Comparison of ENCODE assay signal across 12 mouse cellular contexts in genomic region chr16:22348478-22349270, GRCm38 (mm10).
DNase-seq lines count a peak whose midpoint lies in the region; ATAC-seq and TF ChIP-seq lines count a peak whose summit lies in the region.
"Had no signal": no experiment of that assay in that cellular context is flagged by ENCODE, and none has a peak within 500 bp of the region (broad histone marks: within the 10 kb centered on the region; RNA-seq: fewer than 3 reads in every experiment).

No protein-coding gene starts in this region.

- H3K27me3 ChIP-seq in heart, embryonic 11.5 days (ENCODE audit: control insufficient read depth, insufficient read depth, low read length) = no peaks in the 10 kb centered on the region
- H3K27me3 ChIP-seq in lung, embryonic 15.5 days = no peaks in the 10 kb centered on the region
- H3K27me3 ChIP-seq: forebrain, embryonic 15.5 days had no signal

- no peak for ATAC-seq in heart, embryonic 11.5 days (replicated peaks; ENCODE audit: insufficient number of reproducible peaks, low FRiP score, low TSS enrichment)
- ATAC-seq in lung, embryonic 15.5 days (ENCODE audit: borderline replicate concordance, extremely low read depth, low FRiP score, low TSS enrichment) = no peak
- ATAC-seq in megakaryocyte-erythroid progenitor cell, adult 5-6 weeks (replicated peaks; ENCODE audit: low FRiP score, low TSS enrichment, poor library complexity, severe bottlenecking) = no peak
- ATAC-seq: CD4-positive, CD25-positive, alpha-beta regulatory T cell, adult 4 months; forebrain, embryonic 15.5 days had no signal

- H3K4me3 ChIP-seq in heart, embryonic 11.5 days (ENCODE audit: low read depth, low read length) = no peak overlapping the region
- no peak overlapping the region for H3K4me3 ChIP-seq in lung, embryonic 15.5 days
- H3K4me3 ChIP-seq in layer of hippocampus, adult 2 months = no peak overlapping the region
- H3K4me3 ChIP-seq: forebrain, embryonic 15.5 days had no signal

- no peak for TF ChIP-seq CTCF in layer of hippocampus, adult 2 months (conservative IDR thresholded peaks at IDR 0.05)

- H3K27ac ChIP-seq in heart, embryonic 11.5 days (ENCODE audit: low read depth, low read length) = no peak overlapping the region
- H3K27ac ChIP-seq in lung, embryonic 15.5 days = no peak overlapping the region
- peak overlapping the region; percentile 83 for H3K27ac ChIP-seq in layer of hippocampus, adult 2 months
- H3K27ac ChIP-seq: forebrain, embryonic 15.5 days had no signal

- no peaks in the 10 kb centered on the region for H3K4me1 ChIP-seq in heart, embryonic 11.5 days (ENCODE audit: control insufficient read depth, insufficient read depth, low read length)
- no peaks in the 10 kb centered on the region for H3K4me1 ChIP-seq in lung, embryonic 15.5 days
- H3K4me1 ChIP-seq: forebrain, embryonic 15.5 days had no signal

- peak overlapping the region; percentile 41 for H3K4me2 ChIP-seq in heart, embryonic 11.5 days
- peak overlapping the region; percentile 22; the same call in 1 of the 2 replicates for H3K4me2 ChIP-seq in lung, embryonic 15.5 days
- H3K4me2 ChIP-seq: forebrain, embryonic 15.5 days had no signal

- H3K9me3 ChIP-seq in heart, embryonic 11.5 days (replicated peaks; ENCODE audit: control insufficient read depth, low read length) = no peaks in the 10 kb centered on the region
- H3K9me3 ChIP-seq in lung, embryonic 15.5 days = no peaks in the 10 kb centered on the region
- H3K9me3 ChIP-seq: forebrain, embryonic 15.5 days had no signal

- H3K36me3 ChIP-seq in heart, embryonic 11.5 days (ENCODE audit: control insufficient read depth, insufficient read depth, low read length) = no peaks in the 10 kb centered on the region
- H3K36me3 ChIP-seq in lung, embryonic 15.5 days = no peaks in the 10 kb centered on the region
- H3K36me3 ChIP-seq: forebrain, embryonic 15.5 days had no signal

- no peak overlapping the region for H3K9ac ChIP-seq in heart, embryonic 11.5 days (ENCODE audit: low read depth, low read length)
- H3K9ac ChIP-seq in lung, embryonic 15.5 days = no peak overlapping the region
- H3K9ac ChIP-seq: forebrain, embryonic 15.5 days had no signal

- 32% methylated on average over 16 of the region's 16 CpGs for WGBS in heart, embryonic 11.5 days (ENCODE audit: insufficient replicate concordance)
- WGBS in lung, embryonic 15.5 days = 27% methylated on average over 16 of the region's 16 CpGs

- DNase-seq in heart, adult 9 months (ENCODE audit: low spot score in 2 of 2) = no peak
- no peak for DNase-seq in lung, postnatal 10 days
- peak; percentile 29 to 64 for DNase-seq in layer of hippocampus, adult 2 months (ENCODE audit: low spot score in 2 of 2)
- peak; percentile 80 to 81 for DNase-seq in right cerebral cortex, postnatal 10 days (ENCODE audit: low spot score in 2 of 2)
- no peak for DNase-seq in testis, postnatal 14 days (ENCODE audit: low spot score)
- DNase-seq: kidney, postnatal 10 days; lung, postnatal 14 days had no signal

Comparison
In these comparisons a context has a peak if more than half of its experiments do, and no peak if none do; other contexts are left out.
1. DNase-seq: peak in layer of hippocampus, adult 2 months (2 of 2) and right cerebral cortex, postnatal 10 days (2 of 2); none in heart, adult 9 months (0 of 2), lung, postnatal 10 days (single experiment) and testis, postnatal 14 days (single experiment).